Mouse (Mus musculus): ENCODE results near the gene Uba3. TPM values are rescaled to one million over a fixed set of nuclear protein-coding genes. Genes with fewer than 3 reads are reported as not detected.

Uba3 gene
- polyA plus RNA-seq, 1 experiment from 2014 or later: 64.9 TPM

DNA sequence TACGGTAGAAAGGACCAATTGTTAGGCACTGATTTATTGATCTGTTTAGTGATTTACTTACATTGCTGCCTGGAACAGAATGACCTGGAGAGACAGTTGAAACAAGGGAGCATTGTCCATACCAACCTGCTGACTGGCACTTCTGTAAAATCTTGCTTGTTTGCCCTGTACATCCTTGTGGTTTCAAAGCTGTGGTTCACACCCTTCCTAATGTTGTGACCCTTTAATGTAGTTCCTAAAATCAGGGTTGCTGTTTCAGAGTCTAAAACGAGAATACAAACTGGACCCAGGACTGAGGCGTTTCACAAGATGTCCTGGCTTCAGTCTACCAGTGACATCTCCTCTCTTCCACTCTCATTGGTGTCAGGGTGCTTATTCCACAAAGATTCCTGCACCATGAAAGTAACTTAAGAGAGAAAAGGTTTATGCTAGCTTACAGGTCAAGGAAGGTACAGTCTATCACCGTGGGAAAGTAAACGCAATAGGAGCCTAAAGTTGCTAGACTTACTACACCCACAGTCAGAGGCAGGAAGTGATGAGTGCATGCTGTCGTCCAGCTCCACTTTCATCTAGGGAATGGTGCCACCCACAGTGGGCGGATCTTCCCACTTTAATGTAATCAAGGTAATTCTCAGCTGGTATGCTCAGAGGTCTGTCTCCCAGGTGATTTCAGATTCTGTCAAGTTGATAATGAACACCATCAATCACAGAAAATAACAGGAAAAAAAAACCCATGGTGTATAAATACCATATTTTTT lies 29.6 kb upstream of the Uba3 start:
- Histone ChIP-seq H3K4me2 (ENCODE audit: low read depth, low read length) (no peak overlapping the region), H3K27ac (ENCODE audit: low read length) (no peak overlapping the region), H3K9ac (ENCODE audit: low read length) (no peak overlapping the region), H3K9me3 (replicated peaks; ENCODE audit: control insufficient read depth, low read length) (0 out of 2 replicates have a peak, but pooled peaks cover 4% of the 10 kb centered on the region), H3K36me3 (ENCODE audit: control insufficient read depth, insufficient read depth, low read length) (no peaks in the 10 kb centered on the region), H3K27me3 (ENCODE audit: control insufficient read depth, insufficient read depth, low read length) (no peaks in the 10 kb centered on the region), H3K4me3 (replicated peaks; ENCODE audit: low read length) (no peak overlapping the region), H3K4me1 (ENCODE audit: control insufficient read depth, insufficient read depth, low read length) (no peaks in the 10 kb centered on the region)
- ATAC-seq (ENCODE audit: insufficient read depth, low FRiP score): no peak
- 79% methylated on average over 7 of the region's 7 CpGs for WGBS

DNA sequence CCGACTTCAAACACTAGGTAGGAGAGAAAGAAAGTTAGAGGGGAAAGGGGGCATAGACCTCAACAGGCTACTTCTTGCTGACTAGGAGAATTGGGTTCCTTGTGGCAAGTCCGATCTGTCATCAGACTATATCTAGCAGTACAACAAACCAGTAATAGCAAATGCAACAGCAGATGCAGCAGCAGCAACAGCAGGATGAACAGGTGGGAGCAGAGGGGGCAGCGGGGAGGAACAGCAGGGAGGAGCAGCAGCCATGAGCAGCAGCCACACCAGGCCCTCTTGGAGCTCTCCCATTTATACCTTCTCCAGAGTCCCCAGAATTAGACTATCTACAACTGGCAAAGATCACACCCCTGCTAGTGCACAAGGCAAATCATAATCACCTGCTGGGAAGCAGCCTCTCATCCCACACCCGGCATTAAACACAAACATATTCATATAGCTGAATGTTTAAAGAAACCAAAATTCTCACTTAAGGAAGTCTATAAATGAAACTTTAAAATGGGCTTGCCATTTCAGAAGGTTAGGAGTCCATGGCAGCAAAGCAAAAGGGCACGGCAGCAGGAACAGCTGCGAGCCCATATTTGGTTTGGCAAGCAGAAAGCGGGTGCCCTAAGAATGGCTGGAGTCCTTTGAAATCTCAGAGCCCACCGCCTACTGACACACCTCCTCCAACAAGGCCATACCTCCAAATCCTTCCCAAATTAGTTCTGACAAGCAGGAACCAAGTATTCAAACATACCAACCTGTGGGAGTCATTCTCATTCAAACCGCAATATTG lies 21.8 kb upstream of the Uba3 start:
- ATAC-seq (ENCODE audit: insufficient read depth, low FRiP score): no peak
- 0 out of 2 replicates have a peak, but pooled peaks cover 3% of the 10 kb centered on the region for H3K9me3 ChIP-seq (replicated peaks; ENCODE audit: control insufficient read depth, low read length)
- WGBS: 92% methylated on average over 9 of the region's 9 CpGs
- no peak overlapping the region for H3K27ac ChIP-seq (ENCODE audit: low read length)
- no peak overlapping the region for H3K4me2 ChIP-seq (ENCODE audit: low read depth, low read length)
- no peaks in the 10 kb centered on the region for H3K27me3 ChIP-seq (ENCODE audit: control insufficient read depth, insufficient read depth, low read length)
- H3K4me3 ChIP-seq (replicated peaks; ENCODE audit: low read length): no peak overlapping the region
- no peaks in the 10 kb centered on the region for H3K4me1 ChIP-seq (ENCODE audit: control insufficient read depth, insufficient read depth, low read length)
- peaks cover 5% of the 10 kb centered on the region; the same call in 1 of the 2 replicates for H3K36me3 ChIP-seq (ENCODE audit: control insufficient read depth, insufficient read depth, low read length)
- no peak overlapping the region for H3K9ac ChIP-seq (ENCODE audit: low read length)

DNA sequence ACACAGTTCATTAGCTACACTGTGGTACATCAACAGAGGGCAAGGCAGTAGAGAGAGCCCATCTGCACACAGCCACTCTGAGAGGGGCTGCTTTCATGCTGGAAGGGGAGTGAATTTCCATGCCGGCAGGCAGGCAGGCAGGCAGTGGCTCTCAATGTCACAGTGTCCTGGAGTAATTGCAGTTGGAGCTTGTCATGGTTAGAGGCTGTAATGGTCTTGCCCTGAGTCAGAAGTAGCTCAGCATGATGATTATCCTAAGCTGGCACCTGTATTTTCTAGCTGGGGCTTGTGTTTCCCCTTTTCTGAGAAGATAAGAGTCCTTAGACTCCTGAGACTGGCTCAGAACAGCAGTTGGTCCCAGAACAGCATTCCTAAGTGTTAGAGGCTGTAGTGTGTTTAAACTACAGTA lies 20.6 kb upstream of the Uba3 start:
- H3K27ac ChIP-seq (ENCODE audit: low read length): no peak overlapping the region
- ATAC-seq (ENCODE audit: insufficient read depth, low FRiP score): no peak
- H3K4me3 ChIP-seq (replicated peaks; ENCODE audit: low read length): no peak overlapping the region
- H3K27me3 ChIP-seq (ENCODE audit: control insufficient read depth, insufficient read depth, low read length): no peaks in the 10 kb centered on the region
- H3K9me3 ChIP-seq (replicated peaks; ENCODE audit: control insufficient read depth, low read length): 0 out of 2 replicates have a peak, but pooled peaks cover 3% of the 10 kb centered on the region
- no peak overlapping the region for H3K4me2 ChIP-seq (ENCODE audit: low read depth, low read length)
- WGBS: 76% methylated on average over 1 of the region's 1 CpGs
- no peak overlapping the region for H3K9ac ChIP-seq (ENCODE audit: low read length)
- no peaks in the 10 kb centered on the region; the same call in 1 of the 2 replicates for H3K4me1 ChIP-seq (ENCODE audit: control insufficient read depth, insufficient read depth, low read length)
- peaks cover 5% of the 10 kb centered on the region; the same call in 1 of the 2 replicates for H3K36me3 ChIP-seq (ENCODE audit: control insufficient read depth, insufficient read depth, low read length)

DNA sequence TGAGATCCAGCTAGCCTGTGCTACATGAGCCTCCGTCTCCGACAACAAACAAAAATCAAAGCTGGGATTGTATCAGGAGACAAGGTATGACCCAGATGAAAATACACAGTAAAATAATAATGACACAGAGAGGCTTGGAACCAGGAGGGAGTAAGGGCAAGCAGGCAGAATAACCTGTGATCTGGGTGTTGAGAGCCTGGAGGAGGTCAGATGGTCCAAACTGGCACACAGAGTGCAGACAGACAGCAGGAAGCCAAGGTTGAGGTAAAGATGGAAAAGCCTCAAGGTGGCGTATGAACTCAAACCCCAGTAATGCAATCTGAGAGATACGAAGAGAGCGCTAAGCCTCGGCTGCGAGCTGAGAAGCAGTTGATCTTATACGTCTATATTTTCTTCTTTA lies 19.1 kb upstream of the Uba3 start:
- no peak overlapping the region for H3K9ac ChIP-seq (ENCODE audit: low read length)
- H3K4me2 ChIP-seq (ENCODE audit: low read depth, low read length): no peak overlapping the region
- 0 out of 2 replicates have a peak, but pooled peaks cover 3% of the 10 kb centered on the region for H3K9me3 ChIP-seq (replicated peaks; ENCODE audit: control insufficient read depth, low read length)
- ATAC-seq (ENCODE audit: insufficient read depth, low FRiP score): no peak
- no peak overlapping the region for H3K4me3 ChIP-seq (replicated peaks; ENCODE audit: low read length)
- 91% methylated on average over 8 of the region's 8 CpGs for WGBS
- H3K27me3 ChIP-seq (ENCODE audit: control insufficient read depth, insufficient read depth, low read length): no peaks in the 10 kb centered on the region
- no peak overlapping the region for H3K27ac ChIP-seq (ENCODE audit: low read length)
- H3K36me3 ChIP-seq (ENCODE audit: control insufficient read depth, insufficient read depth, low read length): peaks cover 5% of the 10 kb centered on the region; the same call in 1 of the 2 replicates
- H3K4me1 ChIP-seq (ENCODE audit: control insufficient read depth, insufficient read depth, low read length): no peaks in the 10 kb centered on the region; the same call in 1 of the 2 replicates

DNA sequence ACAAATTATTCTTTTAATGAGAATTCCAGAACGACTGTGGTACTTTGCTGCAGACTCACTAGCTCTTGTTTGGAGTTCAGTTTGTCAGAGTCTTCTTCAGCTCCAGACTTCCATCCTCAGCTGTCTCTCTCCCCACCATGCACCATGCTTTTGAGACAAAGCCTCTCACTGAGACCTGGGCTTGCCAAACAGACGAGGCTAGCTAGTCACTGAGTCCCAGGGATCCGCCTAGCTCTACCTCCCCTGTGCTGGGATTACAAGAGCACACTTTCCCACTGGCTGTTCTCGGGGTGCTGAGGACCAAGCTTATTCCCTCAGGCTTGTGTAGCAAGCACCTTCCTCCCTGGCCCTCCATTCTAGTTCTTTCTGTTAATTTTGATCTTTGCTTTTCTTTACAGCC lies 18.1 kb upstream of the Uba3 start:
- H3K9me3 ChIP-seq (replicated peaks; ENCODE audit: control insufficient read depth, low read length): 0 out of 2 replicates have a peak, but pooled peaks cover 3% of the 10 kb centered on the region
- no peak for ATAC-seq (ENCODE audit: insufficient read depth, low FRiP score)
- 77% methylated on average over 4 of the region's 4 CpGs for WGBS
- H3K4me1 ChIP-seq (ENCODE audit: control insufficient read depth, insufficient read depth, low read length): no peaks in the 10 kb centered on the region; the same call in 1 of the 2 replicates
- no peak overlapping the region for H3K4me2 ChIP-seq (ENCODE audit: low read depth, low read length)
- H3K36me3 ChIP-seq (ENCODE audit: control insufficient read depth, insufficient read depth, low read length): peaks cover 5% of the 10 kb centered on the region; the same call in 1 of the 2 replicates
- H3K27ac ChIP-seq (ENCODE audit: low read length): no peak overlapping the region
- no peaks in the 10 kb centered on the region for H3K27me3 ChIP-seq (ENCODE audit: control insufficient read depth, insufficient read depth, low read length)
- H3K9ac ChIP-seq (ENCODE audit: low read length): no peak overlapping the region
- H3K4me3 ChIP-seq (replicated peaks; ENCODE audit: low read length): no peak overlapping the region

DNA sequence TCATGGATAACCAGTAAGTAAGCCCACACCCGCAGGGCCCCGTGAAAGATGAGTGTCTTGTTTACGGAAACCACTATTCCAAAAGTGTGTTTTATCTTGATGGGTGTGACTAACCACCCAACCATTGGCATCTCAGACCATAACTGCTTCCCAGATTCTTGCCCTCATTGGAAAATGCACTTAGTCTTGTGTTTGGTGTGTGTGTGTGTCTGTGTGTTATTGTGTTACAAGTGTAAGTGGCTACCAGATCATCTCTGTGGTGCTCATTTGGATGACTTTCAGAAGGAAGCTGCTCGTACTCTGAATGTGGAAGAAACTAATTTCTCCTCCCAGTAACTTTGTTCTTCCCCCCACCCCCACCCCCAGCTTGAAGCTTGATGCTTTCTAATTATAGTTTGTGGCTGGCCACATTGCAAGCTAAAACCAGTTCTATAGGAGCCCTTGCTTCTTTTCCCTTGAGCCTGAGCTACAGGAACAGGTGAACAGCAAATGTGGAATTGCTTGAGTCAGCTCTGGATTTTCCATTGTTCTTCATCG lies 17.6 kb upstream of the Uba3 start:
- H3K27me3 ChIP-seq (ENCODE audit: control insufficient read depth, insufficient read depth, low read length): no peaks in the 10 kb centered on the region
- WGBS: 49% methylated on average over 5 of the region's 5 CpGs
- H3K4me2 ChIP-seq (ENCODE audit: low read depth, low read length): no peak overlapping the region
- 0 out of 2 replicates have a peak, but pooled peaks cover 3% of the 10 kb centered on the region for H3K9me3 ChIP-seq (replicated peaks; ENCODE audit: control insufficient read depth, low read length)
- peaks cover 5% of the 10 kb centered on the region; the same call in 1 of the 2 replicates for H3K36me3 ChIP-seq (ENCODE audit: control insufficient read depth, insufficient read depth, low read length)
- no peak for ATAC-seq (ENCODE audit: insufficient read depth, low FRiP score)
- no peak overlapping the region for H3K4me3 ChIP-seq (replicated peaks; ENCODE audit: low read length)
- H3K27ac ChIP-seq (ENCODE audit: low read length): no peak overlapping the region
- no peak overlapping the region for H3K9ac ChIP-seq (ENCODE audit: low read length)
- H3K4me1 ChIP-seq (ENCODE audit: control insufficient read depth, insufficient read depth, low read length): no peaks in the 10 kb centered on the region; the same call in 1 of the 2 replicates

DNA sequence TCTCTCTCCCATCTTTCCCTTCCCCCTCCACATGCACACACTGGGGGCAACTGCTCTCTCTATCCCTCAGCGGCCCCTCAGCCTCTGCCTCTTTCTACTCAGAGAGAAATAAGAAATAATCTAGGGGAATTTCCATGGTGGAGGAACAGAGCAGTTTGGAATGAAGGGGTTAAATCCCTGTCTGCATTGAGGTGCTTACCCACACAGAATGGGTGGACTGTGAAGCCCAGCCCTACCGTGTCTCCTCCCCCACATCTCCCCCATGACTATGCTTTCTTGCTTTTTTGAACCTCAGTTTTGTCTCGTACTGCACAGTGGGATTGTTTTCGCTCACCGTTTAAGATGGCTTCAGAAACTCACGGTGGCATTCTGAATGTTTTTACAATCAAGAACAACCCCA lies 16.9 kb upstream of the Uba3 start:
- WGBS: 54% methylated on average over 6 of the region's 6 CpGs
- 0 out of 2 replicates have a peak, but pooled peaks cover 3% of the 10 kb centered on the region for H3K9me3 ChIP-seq (replicated peaks; ENCODE audit: control insufficient read depth, low read length)
- peaks cover 3% of the 10 kb centered on the region; the same call in 1 of the 2 replicates for H3K36me3 ChIP-seq (ENCODE audit: control insufficient read depth, insufficient read depth, low read length)
- H3K9ac ChIP-seq (ENCODE audit: low read length): no peak overlapping the region
- ATAC-seq (ENCODE audit: insufficient read depth, low FRiP score): no peak
- no peaks in the 10 kb centered on the region for H3K27me3 ChIP-seq (ENCODE audit: control insufficient read depth, insufficient read depth, low read length)
- H3K4me1 ChIP-seq (ENCODE audit: control insufficient read depth, insufficient read depth, low read length): no peaks in the 10 kb centered on the region; the same call in 1 of the 2 replicates
- H3K4me3 ChIP-seq (replicated peaks; ENCODE audit: low read length): no peak overlapping the region
- no peak overlapping the region for H3K27ac ChIP-seq (ENCODE audit: low read length)
- H3K4me2 ChIP-seq (ENCODE audit: low read depth, low read length): no peak overlapping the region

DNA sequence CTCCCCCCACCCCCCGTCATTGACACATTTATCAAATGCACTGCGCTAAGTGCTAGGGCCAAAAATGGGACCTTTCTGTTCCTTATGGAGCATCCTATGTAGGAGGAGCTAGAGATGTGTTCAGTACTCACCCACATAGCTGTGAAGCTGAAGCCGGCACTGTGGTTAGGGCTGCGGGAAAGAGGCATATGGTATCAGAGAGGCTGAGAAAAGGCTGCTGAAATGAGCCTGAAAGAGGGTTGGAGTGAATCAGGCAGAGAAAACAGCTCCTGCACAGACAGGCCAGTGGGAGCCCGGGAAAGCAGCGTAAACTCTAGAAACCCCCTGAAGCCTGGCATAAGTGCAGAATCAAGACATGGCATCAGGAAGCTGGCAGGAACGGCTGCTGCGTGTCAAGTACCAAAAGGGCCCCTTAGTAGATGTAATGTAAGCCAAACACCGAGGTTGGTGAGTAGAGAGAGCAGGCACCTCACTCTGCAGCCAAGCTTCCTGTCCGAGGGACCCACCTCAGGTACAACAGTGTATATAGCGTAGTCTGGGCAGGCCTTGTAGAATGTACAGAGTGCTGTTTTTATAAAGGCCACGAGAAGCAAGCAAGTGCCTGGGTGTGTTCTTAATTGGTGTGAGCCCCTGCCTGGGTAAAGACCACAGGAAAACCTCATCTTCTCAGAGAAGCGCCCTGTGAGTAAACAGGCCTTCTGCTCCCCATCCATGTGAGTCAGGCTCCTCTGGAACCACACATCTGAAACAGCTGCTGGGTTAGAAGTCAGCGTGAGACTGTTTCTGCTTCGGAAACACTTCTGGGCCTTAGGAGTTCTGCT lies 16.0 kb upstream of the Uba3 start:
- no peaks in the 10 kb centered on the region for H3K27me3 ChIP-seq (ENCODE audit: control insufficient read depth, insufficient read depth, low read length)
- WGBS: 54% methylated on average over 15 of the region's 15 CpGs
- H3K36me3 ChIP-seq (ENCODE audit: control insufficient read depth, insufficient read depth, low read length): no peaks in the 10 kb centered on the region
- no peak overlapping the region for H3K27ac ChIP-seq (ENCODE audit: low read length)
- H3K9me3 ChIP-seq (replicated peaks; ENCODE audit: control insufficient read depth, low read length): no peaks in the 10 kb centered on the region
- no peak overlapping the region for H3K4me2 ChIP-seq (ENCODE audit: low read depth, low read length)
- no peak for ATAC-seq (ENCODE audit: insufficient read depth, low FRiP score)
- no peak overlapping the region for H3K4me3 ChIP-seq (replicated peaks; ENCODE audit: low read length)
- no peaks in the 10 kb centered on the region; the same call in 1 of the 2 replicates for H3K4me1 ChIP-seq (ENCODE audit: control insufficient read depth, insufficient read depth, low read length)
- no peak overlapping the region for H3K9ac ChIP-seq (ENCODE audit: low read length)
